ENCODE assay signal across 13 mouse cellular contexts in genomic region chrX:104749356-104749755, GRCm38 (mm10).
DNase-seq lines count a peak whose midpoint lies in the region; ATAC-seq lines count a peak whose summit lies in the region.
"Had no signal": no experiment of that assay in that cellular context is flagged by ENCODE, and none has a peak within 500 bp of the region (broad histone marks: within the 10 kb centered on the region; RNA-seq: fewer than 3 reads in every experiment).

No protein-coding gene starts in this region.

- no peaks in the 10 kb centered on the region for H3K9me3 ChIP-seq in heart, embryonic 11.5 days (replicated peaks; ENCODE audit: control insufficient read depth, low read length)
- H3K9me3 ChIP-seq: lung, embryonic 15.5 days; midbrain, embryonic 10.5 days had no signal

- ATAC-seq in heart, embryonic 11.5 days (replicated peaks; ENCODE audit: insufficient number of reproducible peaks, low FRiP score, low TSS enrichment) = no peak

- no peak overlapping the region for H3K4me2 ChIP-seq in heart, embryonic 11.5 days
- H3K4me2 ChIP-seq: lung, embryonic 15.5 days had no signal

- H3K27me3 ChIP-seq in heart, embryonic 11.5 days (ENCODE audit: control insufficient read depth, insufficient read depth, low read length) = peaks cover 3% of the 10 kb centered on the region; the same call in 1 of the 2 replicates

- 56% methylated on average over 1 of the region's 1 CpGs for WGBS in heart, embryonic 11.5 days (ENCODE audit: insufficient replicate concordance)

- H3K4me1 ChIP-seq in heart, embryonic 11.5 days (ENCODE audit: control insufficient read depth, insufficient read depth, low read length) = no peaks in the 10 kb centered on the region
- H3K4me1 ChIP-seq: lung, embryonic 15.5 days; midbrain, embryonic 10.5 days had no signal

- no peaks in the 10 kb centered on the region for H3K36me3 ChIP-seq in heart, embryonic 11.5 days (ENCODE audit: control insufficient read depth, insufficient read depth, low read length)
- H3K36me3 ChIP-seq: lung, embryonic 15.5 days; midbrain, embryonic 10.5 days had no signal

- H3K4me3 ChIP-seq in heart, embryonic 11.5 days (ENCODE audit: low read depth, low read length) = no peak overlapping the region
- H3K4me3 ChIP-seq: lung, embryonic 15.5 days; midbrain, embryonic 10.5 days had no signal

- H3K27ac ChIP-seq in heart, embryonic 11.5 days (ENCODE audit: low read depth, low read length) = no peak overlapping the region
- H3K27ac ChIP-seq: lung, embryonic 15.5 days; midbrain, embryonic 10.5 days had no signal

- DNase-seq in kidney, adult 9 months = peak; percentile 1
- DNase-seq in kidney, postnatal 10 days = no peak
- DNase-seq in 3T3-L1 (ENCODE audit: low read depth, low spot score) = peak; percentile 1
- peak; percentile 7 for DNase-seq in 416B (ENCODE audit: low read depth)
- peak; percentile 2 for DNase-seq in brain, adult 2 months (ENCODE audit: low read depth, low spot score)
- no peak for DNase-seq in adrenal gland, adult 18-20 months (ENCODE audit: low spot score in 2 of 2)
- DNase-seq: adrenal gland, adult 8-10 months; cerebellum, postnatal 14 days; kidney, adult 11 months; thymus, adult 18-20 months had no signal

- H3K9ac ChIP-seq in heart, embryonic 11.5 days (ENCODE audit: low read depth, low read length) = no peak overlapping the region
- H3K9ac ChIP-seq: lung, embryonic 15.5 days had no signal

Comparison
In these comparisons a context has a peak if more than half of its experiments do, and no peak if none do; other contexts are left out.
1. DNase-seq: peak in kidney, adult 9 months (single experiment), 3T3-L1 (single experiment), 416B (single experiment) and brain, adult 2 months (single experiment); none in kidney, postnatal 10 days (single experiment) and adrenal gland, adult 18-20 months (0 of 2).